8 mouse cellular contexts compared by ENCODE assay signal in genomic region chr9:88548614-88548945, GRCm38 (mm10). TPM values are rescaled to one million over a fixed set of nuclear protein-coding genes. Genes with fewer than 3 reads are reported as not detected.
A peak's percentile ranks its signal among the peaks of the same experiment; 100 is the strongest.
DNase-seq lines count a peak whose midpoint lies in the region; ATAC-seq and TF ChIP-seq lines count a peak whose summit lies in the region.

No protein-coding gene starts in this region.

- peak overlapping the region; percentile 97 for H3K27ac ChIP-seq in left cerebral cortex, adult 2 months
- peak overlapping the region; percentile 84 for H3K27ac ChIP-seq in embryonic facial prominence, embryonic 10.5 days (replicated peaks)
- peak overlapping the region; percentile 88 for H3K27ac ChIP-seq in hindbrain, postnatal 0 days
- H3K27ac ChIP-seq in midbrain, postnatal 0 days (ENCODE audit: low read depth, low read length), result peak overlapping the region; percentile 96

- no peak for ATAC-seq in hindbrain, postnatal 0 days
- ATAC-seq in midbrain, postnatal 0 days (ENCODE audit: low FRiP score), result no peak; the same call in 1 of the 2 replicates

- peak overlapping the region; percentile 72 for H3K9ac ChIP-seq in hindbrain, postnatal 0 days (replicated peaks; ENCODE audit: low read length)
- H3K9ac ChIP-seq in midbrain, postnatal 0 days (replicated peaks; ENCODE audit: low read length, poor library complexity, severe bottlenecking), result peak overlapping the region; percentile 86

- intact Hi-C loops in left cerebral cortex, adult 2 months (cut with DNase I), result loop anchor here (1.0 to 10.0 kb wide), 3 partner anchors 25 to 144 kb away; partner anchors contain the start of gene Syncrip
- intact Hi-C loops in left cerebral cortex, postnatal 14 days (cut with DNase I), result no loop called here

- no peaks in the 10 kb centered on the region for H3K27me3 ChIP-seq in embryonic facial prominence, embryonic 10.5 days (replicated peaks; ENCODE audit: low read depth, poor library complexity, severe bottlenecking)
- H3K27me3 ChIP-seq in hindbrain, postnatal 0 days (ENCODE audit: insufficient read depth, low read length), result no peaks in the 10 kb centered on the region
- H3K27me3 ChIP-seq in midbrain, postnatal 0 days (ENCODE audit: insufficient read depth, low read length), result no peaks in the 10 kb centered on the region

- H3K4me3 ChIP-seq in left cerebral cortex, adult 2 months, result peak overlapping the region; percentile 92
- H3K4me3 ChIP-seq in embryonic facial prominence, embryonic 10.5 days, result peak overlapping the region; percentile 84
- H3K4me3 ChIP-seq in hindbrain, postnatal 0 days (ENCODE audit: low read length), result peak overlapping the region; percentile 67
- H3K4me3 ChIP-seq in midbrain, postnatal 0 days (ENCODE audit: low read depth, low read length), result peak overlapping the region; percentile 84

- no peaks in the 10 kb centered on the region for H3K9me3 ChIP-seq in embryonic facial prominence, embryonic 10.5 days
- no peaks in the 10 kb centered on the region for H3K9me3 ChIP-seq in hindbrain, postnatal 0 days (ENCODE audit: low read length)
- H3K9me3 ChIP-seq in midbrain, postnatal 0 days (ENCODE audit: low read length), result no peaks in the 10 kb centered on the region

- peaks cover 10% of the 10 kb centered on the region for H3K36me3 ChIP-seq in embryonic facial prominence, embryonic 10.5 days (replicated peaks)
- no peaks in the 10 kb centered on the region for H3K36me3 ChIP-seq in hindbrain, postnatal 0 days (ENCODE audit: insufficient read depth, low read length)
- 0 out of 2 replicates have a peak, but pooled peaks cover 2% of the 10 kb centered on the region for H3K36me3 ChIP-seq in midbrain, postnatal 0 days (ENCODE audit: insufficient read depth, low read length)

- 5% methylated on average over 8 of the region's 8 CpGs for WGBS in embryonic facial prominence, embryonic 10.5 days
- 5% methylated on average over 8 of the region's 8 CpGs for WGBS in hindbrain, postnatal 0 days
- WGBS in midbrain, postnatal 0 days, result 6% methylated on average over 8 of the region's 8 CpGs

- peak overlapping the region; percentile 77 for H3K4me2 ChIP-seq in hindbrain, postnatal 0 days (ENCODE audit: low read depth, low read length)
- H3K4me2 ChIP-seq in midbrain, postnatal 0 days (ENCODE audit: low read depth, low read length, poor library complexity, severe bottlenecking), result peak overlapping the region; percentile 83

- H3K4me1 ChIP-seq in embryonic facial prominence, embryonic 10.5 days, result peaks cover 11% of the 10 kb centered on the region
- peaks cover 10% of the 10 kb centered on the region for H3K4me1 ChIP-seq in hindbrain, postnatal 0 days (ENCODE audit: insufficient read depth, low read length)
- 0 out of 2 replicates have a peak, but pooled peaks cover 3% of the 10 kb centered on the region for H3K4me1 ChIP-seq in midbrain, postnatal 0 days (ENCODE audit: insufficient read depth, low read length)

- DNase-seq in left cerebral cortex, adult 2 months (ENCODE audit: extremely low spot score in 1 of 2, low spot score in 2 of 2), result no peak
- DNase-seq in left cerebral cortex, postnatal 14 days (ENCODE audit: low spot score in 2 of 2), result no peak
- no peak for DNase-seq in embryonic facial prominence, embryonic 10.5 days (ENCODE audit: low spot score)
- DNase-seq in hindbrain, postnatal 0 days (ENCODE audit: low spot score), result no peak
- DNase-seq in midbrain, postnatal 0 days (ENCODE audit: low spot score), result no peak
- no peak for DNase-seq in cerebellum, postnatal 25 days
- DNase-seq in urinary bladder, adult 18-20 months (ENCODE audit: low spot score in 2 of 2), result no peak
- no peak for DNase-seq in urinary bladder, postnatal 36 days (ENCODE audit: low spot score in 2 of 2)

- no peak for TF ChIP-seq CTCF in left cerebral cortex, adult 2 months (IDR thresholded peaks at IDR 0.05)
- no peak for TF ChIP-seq CTCF in hindbrain, postnatal 0 days (IDR thresholded peaks at IDR 0.05; ENCODE audit: low read depth)
- TF ChIP-seq CTCF in midbrain, postnatal 0 days (IDR thresholded peaks at IDR 0.05), result no peak

RNA-seq across cellular contexts. Expression of gene Zfp949, which starts 0.8 kb away (rescaled TPM):
- 10 to 100 TPM; 26.0 to 26.2 TPM for total RNA-seq in left cerebral cortex, adult 2 months (2021)
- 10 to 100 TPM; 17.3 to 19.7 TPM for total RNA-seq in left cerebral cortex, postnatal 14 days (2021)
- 7.0 and 8.5 TPM in 2 replicates for polyA plus RNA-seq in embryonic facial prominence, embryonic 10.5 days (2016; fragmentation: Nextera tagmentation; extraction: Ambion mirVana)
- total RNA-seq in hindbrain, postnatal 0 days (2014; rRNA removed), result 15.6 and 17.7 TPM in 2 replicates
- 15.9 and 16.9 TPM in 2 replicates for polyA plus RNA-seq in hindbrain, postnatal 0 days (2015; fragmentation: Nextera tagmentation; extraction: Ambion mirVana)
- 11.1 and 16.5 TPM in 2 replicates for total RNA-seq in midbrain, postnatal 0 days (2014; rRNA removed)
- polyA plus RNA-seq in midbrain, postnatal 0 days (2015; fragmentation: Nextera tagmentation; extraction: Ambion mirVana), result 14.9 and 15.1 TPM in 2 replicates

RNA-seq across cellular contexts. Expression of gene Trim43a, which starts 32.1 kb away (rescaled TPM):
- total RNA-seq in left cerebral cortex, adult 2 months (2021), result 1 to 10 TPM; 1.6 to 1.7 TPM
- total RNA-seq in left cerebral cortex, postnatal 14 days (2021), result 1 to 10 TPM; 1.8 TPM
- polyA plus RNA-seq in embryonic facial prominence, embryonic 10.5 days (2016; fragmentation: Nextera tagmentation; extraction: Ambion mirVana), result 0.07 TPM in 1 of 2 replicates, not detected in the other
- total RNA-seq in hindbrain, postnatal 0 days (2014; rRNA removed), result not detected in 2 replicates
- 0.16 TPM in 1 of 2 replicates, not detected in the other for polyA plus RNA-seq in hindbrain, postnatal 0 days (2015; fragmentation: Nextera tagmentation; extraction: Ambion mirVana)
- 0.99 TPM in 1 of 2 replicates, not detected in the other for total RNA-seq in midbrain, postnatal 0 days (2014; rRNA removed)
- 0.07 and 0.29 TPM in 2 replicates for polyA plus RNA-seq in midbrain, postnatal 0 days (2015; fragmentation: Nextera tagmentation; extraction: Ambion mirVana)
